In genomic region chr1:132870327-132870726, GRCm38 (mm10) we compare ENCODE assay signal across 18 mouse cellular contexts.
"Had no signal": no experiment of that assay in that cellular context is flagged by ENCODE, and none has a peak within 500 bp of the region (broad histone marks: within the 10 kb centered on the region; RNA-seq: fewer than 3 reads in every experiment).

No protein-coding gene starts in this region.

- H3K36me3 ChIP-seq: midbrain, embryonic 10.5 days; neural tube, embryonic 13.5 days; neural tube, embryonic 15.5 days had no signal

- DNase-seq: lung, adult 18-20 months; lung, embryonic 14.5 days; lung, postnatal 10 days; lung, postnatal 4 days; retina, postnatal 1 day; right cerebral cortex, adult 18-20 months; right cerebral cortex, postnatal 25 days; right cerebral cortex, postnatal 4 days; spleen, adult 18-20 months; thymus, adult 18-20 months; thymus, postnatal 14 days; thymus, postnatal 36 days had no signal

- H3K4me3 ChIP-seq: midbrain, embryonic 10.5 days; myocyte; neural tube, embryonic 13.5 days; neural tube, embryonic 15.5 days had no signal

- H3K4me2 ChIP-seq: lung, embryonic 14.5 days; neural tube, embryonic 13.5 days; neural tube, embryonic 15.5 days had no signal

- ATAC-seq: midbrain, embryonic 16.5 days had no signal

- H3K27me3 ChIP-seq: neural tube, embryonic 13.5 days had no signal

- H3K9ac ChIP-seq: liver, embryonic 14.5 days; lung, embryonic 14.5 days; neural tube, embryonic 13.5 days; neural tube, embryonic 15.5 days had no signal

- H3K9me3 ChIP-seq: midbrain, embryonic 10.5 days; neural tube, embryonic 13.5 days; neural tube, embryonic 15.5 days had no signal

- H3K4me1 ChIP-seq: midbrain, embryonic 10.5 days; neural tube, embryonic 13.5 days; neural tube, embryonic 15.5 days had no signal

- H3K27ac ChIP-seq: liver, embryonic 14.5 days; midbrain, embryonic 10.5 days; neural tube, embryonic 13.5 days; neural tube, embryonic 15.5 days had no signal
